Mouse (Mus musculus) limb, embryonic 11.5 days (tissue): ENCODE results near the gene Vim. TPM values are rescaled to one million over a fixed set of nuclear protein-coding genes. Genes with fewer than 3 reads are reported as not detected.

Experiments used
- polyA plus RNA-seq: library from polyadenylated mRNA; unstranded; fragments of >200 nt; fragmentation: Nextera tagmentation; extraction: Ambion mirVana; gene quantifications from 2 replicates; pipeline ENCODE4 v1.2.1, GENCODE M21; 2014

The Vim gene
- polyA plus RNA-seq, 1 experiment from 2014 or later: 406 TPM

Other genes starting within 250 kb of the Vim start
- 0.03 and 0.06 TPM in 2 replicates for gene Cubn, start 82.1 kb upstream of the Vim start, polyA plus RNA-seq
- gene Trdmt1, start 29.3 kb upstream of the Vim start, polyA plus RNA-seq: 9.3 TPM in 2 replicates
- gene St8sia6, start 220.1 kb downstream of the Vim start, polyA plus RNA-seq: 1.1 and 1.4 TPM in 2 replicates